Mouse (Mus musculus) heart, adult 2 months (tissue): ENCODE measurements around the gene Gkap1.

Experiments
- CTCF ChIP-seq: fragments of 200-600 bp; IDR thresholded peaks from 2 replicates; pipeline ENCODE4 v1.8.1; 2022; ENCODE audit warnings: antibody characterized with exemption, mild to moderate bottlenecking, moderate library complexity
- EP300 ChIP-seq: fragments of 200-500 bp; IDR thresholded peaks from 2 replicates; pipeline ENCODE4 v1.6.1; 2011; ENCODE audit warnings: low read depth, low read length, control low read depth; ENCODE audit not compliant: insufficient read depth
- POLR2A ChIP-seq: fragments of 200-500 bp; IDR thresholded peaks from 2 replicates; pipeline ENCODE4 v1.6.1; 2011; ENCODE audit warnings: mild to moderate bottlenecking, low read depth, low read length, control low read depth; ENCODE audit not compliant: insufficient read depth

- TF ChIP-seq CTCF (no peak), POLR2A (no peak), EP300 (no peak)
Measured at GRCm38 (mm10) chr13:58217536-58217935, 58.0 kb downstream of the Gkap1 start.
